Mouse (Mus musculus) midbrain, embryonic 12.5 days (tissue): ENCODE data around the gene Rasa4. TPM values are rescaled to one million over a fixed set of nuclear protein-coding genes. Genes with fewer than 3 reads are reported as not detected.
"Not testable (repeated sequence)": the region's sequence is repeated elsewhere in the genome, so short reads cannot be mapped to it uniquely, and the experiment has no call there.

Experiments used
- ATAC-seq: fragments of 200-750 bp; cut with Nextera tagmentation; 2 replicates; pipeline ENCODE4 v1.8.0; 2017; ENCODE audit warnings: low read depth, moderate TSS enrichment, moderate library complexity; ENCODE audit not compliant: low FRiP score
- H3K27ac ChIP-seq: fragments of 300-500 bp; sonication (generic); replicated peaks from 2 replicates; pipeline ENCODE4 v1.5.1; 2016; ENCODE audit warnings: mild to moderate bottlenecking
- H3K27me3 ChIP-seq: fragments of 300-500 bp; sonication (generic); 2 replicates; pipeline ENCODE4 v1.6.1; 2016; ENCODE audit warnings: mild to moderate bottlenecking
- H3K36me3 ChIP-seq: fragments of 300-500 bp; sonication (generic); 2 replicates; pipeline ENCODE4 v1.6.1; 2016
- H3K4me1 ChIP-seq: fragments of 300-500 bp; sonication (generic); 2 replicates; pipeline ENCODE4 v1.6.1; 2016
- H3K4me2 ChIP-seq: fragments of 300-500 bp; sonication (generic); replicated peaks from 2 replicates; pipeline ENCODE4 v1.6.1; 2016; ENCODE audit warnings: mild to moderate bottlenecking, moderate library complexity
- H3K4me3 ChIP-seq: fragments of 300-500 bp; sonication (generic); 2 replicates; pipeline ENCODE4 v1.5.1; 2016; ENCODE audit warnings: mild to moderate bottlenecking
- H3K9ac ChIP-seq: fragments of 300-500 bp; sonication (generic); replicated peaks from 2 replicates; pipeline ENCODE4 v1.6.1; 2016; ENCODE audit warnings: mild to moderate bottlenecking, moderate library complexity
- H3K9me3 ChIP-seq: fragments of 300-500 bp; sonication (generic); 2 replicates; pipeline ENCODE4 v1.6.1; 2016; ENCODE audit warnings: mild to moderate bottlenecking
- WGBS: fragments of 180-500 bp; shearing (Covaris S2); methylation state at CpG from one replicate; pipeline ENCODE4 v1.1.7; 2016; 5-methylcytosine and 5-hydroxymethylcytosine counted together
- microRNA-seq: library from miRNA; unstranded; fragments of <30 nt; microRNA quantifications from one replicate; pipeline ENCODE4, GENCODE M21; 2017
- polyA plus RNA-seq: library from polyadenylated mRNA; unstranded; fragments of >200 nt; fragmentation: Nextera tagmentation; extraction: Ambion mirVana; gene quantifications from 2 replicates; pipeline ENCODE4 v1.2.1, GENCODE M21; 2016

The Rasa4 gene
- polyA plus RNA-seq, 1 experiment from 2014 or later, result 14.5 TPM

GRCm38 (mm10) chr5:136152365-136152764 lies 68.6 kb downstream of the Rasa4 start:
- WGBS, result 82% methylated on average over 8 of the region's 8 CpGs
- H3K27ac ChIP-seq, result no peak overlapping the region
- H3K4me1 ChIP-seq, result no peaks in the 10 kb centered on the region
- no peak for ATAC-seq
- H3K9ac ChIP-seq, result no peak overlapping the region
- no peaks in the 10 kb centered on the region for H3K36me3 ChIP-seq
- H3K9me3 ChIP-seq, result no peaks in the 10 kb centered on the region
- no peak overlapping the region for H3K4me2 ChIP-seq
- no peaks in the 10 kb centered on the region for H3K27me3 ChIP-seq
- no peak overlapping the region for H3K4me3 ChIP-seq

- WGBS, result 86% methylated on average over 5 of the region's 5 CpGs
- Histone ChIP-seq H3K4me2 (no peak overlapping the region), H3K4me1 (no peaks in the 10 kb centered on the region), H3K4me3 (no peak overlapping the region), H3K9me3 (no peaks in the 10 kb centered on the region), H3K27me3 (no peaks in the 10 kb centered on the region), H3K27ac (no peak overlapping the region), H3K36me3 (no peaks in the 10 kb centered on the region), H3K9ac (no peak overlapping the region)
- ATAC-seq, result no peak
Observed at GRCm38 (mm10) chr5:136155399-136155798, 71.7 kb downstream of the Rasa4 start.

- ATAC-seq, H3K27me3 ChIP-seq: not testable (repeated sequence)
- 93% methylated on average over 11 of the region's 12 CpGs for WGBS
Observed at GRCm38 (mm10) chr5:136160084-136160483, 76.4 kb downstream of the Rasa4 start.

More at GRCm38 (mm10) chr5:136160084-136160483, 76.4 kb downstream of the Rasa4 start:
- H3K9ac ChIP-seq, H3K36me3 ChIP-seq, H3K27ac ChIP-seq, H3K4me1 ChIP-seq, H3K4me2 ChIP-seq, H3K4me3 ChIP-seq, H3K9me3 ChIP-seq: not testable (repeated sequence)

Small RNA genes lying within 50 kb of the gene (microRNA-seq; reads per million reads assigned to microRNA genes)
- not detected for gene Mir7035

Other genes starting within 250 kb of the Rasa4 start
- gene Hspb1, start 196.0 kb upstream of the Rasa4 start, polyA plus RNA-seq, result 15.7 and 20.3 TPM in 2 replicates
- gene Ywhag, start 149.3 kb upstream of the Rasa4 start, polyA plus RNA-seq, result 457 and 466 TPM in 2 replicates
- 0.82 and 2.2 TPM in 2 replicates for gene Ssc4d, start 109.4 kb upstream of the Rasa4 start, polyA plus RNA-seq
- gene Zp3, start 103.8 kb upstream of the Rasa4 start, polyA plus RNA-seq, result not detected in 2 replicates
- 30.0 and 30.7 TPM in 2 replicates for gene Dtx2, start 89.1 kb upstream of the Rasa4 start, polyA plus RNA-seq
- gene Upk3b, start 45.4 kb upstream of the Rasa4 start, polyA plus RNA-seq, result 0.06 and 0.12 TPM in 2 replicates
- gene Upk3bl, start 29.4 kb upstream of the Rasa4 start, polyA plus RNA-seq, result 1.2 and 2.3 TPM in 2 replicates
- 224 and 227 TPM in 2 replicates for gene Polr2j, start 32.7 kb downstream of the Rasa4 start, polyA plus RNA-seq
- gene Lrwd1, start 52.2 kb downstream of the Rasa4 start, polyA plus RNA-seq, result 40.0 and 41.4 TPM in 2 replicates
- 23.5 and 26.4 TPM in 2 replicates for gene Alkbh4, start 52.2 kb downstream of the Rasa4 start, polyA plus RNA-seq
- gene Orai2, start 86.8 kb downstream of the Rasa4 start, polyA plus RNA-seq, result 14.6 and 17.0 TPM in 2 replicates
- 71.4 and 79.6 TPM in 2 replicates for gene Prkrip1, start 115.0 kb downstream of the Rasa4 start, polyA plus RNA-seq
- gene Sh2b2, start 162.6 kb downstream of the Rasa4 start, polyA plus RNA-seq, result 20.7 and 21.3 TPM in 2 replicates